Mouse (Mus musculus): ENCODE measurements around the gene Asic2. TPM values are rescaled to one million over a fixed set of nuclear protein-coding genes. Genes with fewer than 3 reads are reported as not detected.

Asic2 gene
- total RNA-seq, 2 experiments from 2014 or later, result not detected

DNA sequence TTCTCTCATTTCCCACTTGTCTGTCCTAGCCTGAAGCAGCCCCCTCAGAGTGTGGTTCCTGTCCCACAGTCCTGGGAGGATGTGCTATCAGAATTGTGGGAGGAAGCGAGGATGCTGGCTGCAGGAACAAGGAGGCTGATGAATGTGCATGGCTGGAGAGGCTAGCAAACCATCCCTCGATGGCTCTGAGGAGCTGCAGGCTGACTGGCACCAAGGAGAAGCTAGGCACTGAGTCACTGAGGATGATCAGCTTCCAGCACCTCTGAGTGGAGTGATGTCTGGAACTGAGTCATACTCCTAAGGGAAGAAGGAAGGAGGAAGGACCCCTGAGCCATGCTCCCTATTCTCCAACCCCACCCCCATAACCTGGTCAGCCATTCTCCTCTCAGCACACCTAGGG is 246.2 kb downstream of the Asic2 start:
- no peak for DNase-seq

DNA sequence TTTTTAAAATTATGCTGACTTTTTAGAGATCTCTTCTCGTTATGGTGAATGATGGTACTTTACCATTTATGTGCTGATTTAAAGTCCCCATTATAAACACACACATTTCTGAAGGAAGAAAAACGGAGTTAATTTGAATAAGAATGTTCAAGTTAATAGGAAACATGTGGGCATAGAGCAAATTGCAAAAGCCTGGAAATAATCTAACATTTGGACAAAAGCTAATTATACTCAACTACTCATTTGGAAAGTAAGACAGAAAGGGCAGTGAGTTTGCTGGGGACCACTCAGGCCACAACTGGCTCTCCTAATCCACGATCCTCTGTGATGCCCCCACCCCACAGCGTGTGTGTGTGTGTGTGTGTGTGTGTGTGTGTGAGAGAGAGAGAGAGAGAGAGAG is 253.5 kb downstream of the Asic2 start:
- no peak for DNase-seq

DNA sequence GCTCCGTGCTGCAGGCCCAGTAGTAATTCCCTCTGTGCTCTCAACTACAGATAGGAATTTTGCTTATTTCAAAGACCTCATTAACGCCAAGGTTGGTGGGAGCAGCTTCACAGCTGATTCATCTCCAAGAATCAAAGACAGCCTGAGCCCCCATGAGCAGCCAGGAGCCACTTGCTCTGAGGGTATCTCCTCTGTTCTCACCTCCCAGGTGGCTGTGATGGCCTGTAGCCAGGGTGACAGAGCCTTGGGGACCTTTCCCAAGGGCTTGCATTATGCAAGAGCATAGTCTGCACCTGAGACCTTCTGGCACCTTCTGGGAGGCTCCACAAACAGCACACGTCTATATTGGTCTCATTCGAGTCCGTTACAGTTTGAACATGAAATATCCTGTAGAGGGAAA is 261.3 kb downstream of the Asic2 start:
- DNase-seq, result no peak

DNA sequence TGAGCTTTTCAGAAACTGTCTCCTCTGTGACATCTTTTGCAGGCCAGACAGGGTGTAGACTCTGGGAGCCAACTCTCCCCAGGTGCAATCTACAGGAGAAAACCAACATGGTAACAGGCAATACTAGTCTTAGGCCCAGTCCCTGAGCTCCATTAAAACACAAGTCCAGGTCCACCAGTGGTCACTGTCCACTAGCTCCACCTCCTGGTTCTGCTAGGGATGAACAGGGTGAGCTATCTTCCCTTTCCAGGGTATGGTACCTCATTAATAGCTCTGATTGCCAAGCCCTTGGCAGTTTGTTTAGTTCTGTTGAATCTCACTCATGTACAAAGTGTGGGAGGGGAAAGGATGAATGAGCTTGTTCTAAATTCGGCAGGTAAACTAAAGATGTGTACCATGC is 270.2 kb downstream of the Asic2 start:
- no peak for DNase-seq

DNA sequence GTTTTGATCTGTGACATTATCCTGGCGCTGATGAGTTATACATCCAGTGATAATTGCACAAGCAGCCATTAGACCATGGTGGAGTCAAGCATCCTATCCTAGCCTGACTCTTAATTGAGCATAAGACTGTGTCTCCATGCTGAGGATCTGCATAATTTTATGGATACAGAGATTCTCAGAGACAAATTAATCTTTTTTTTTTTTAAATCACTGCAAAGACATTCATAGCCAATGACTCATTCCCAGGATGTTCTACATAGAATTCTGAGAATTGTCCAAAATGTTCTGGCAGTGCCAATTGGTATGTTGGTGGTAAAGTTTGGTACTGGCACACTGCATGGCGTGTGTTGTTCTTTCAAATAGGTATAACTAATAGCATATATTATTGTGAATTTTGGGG is 272.8 kb downstream of the Asic2 start:
- DNase-seq, result no peak

DNA sequence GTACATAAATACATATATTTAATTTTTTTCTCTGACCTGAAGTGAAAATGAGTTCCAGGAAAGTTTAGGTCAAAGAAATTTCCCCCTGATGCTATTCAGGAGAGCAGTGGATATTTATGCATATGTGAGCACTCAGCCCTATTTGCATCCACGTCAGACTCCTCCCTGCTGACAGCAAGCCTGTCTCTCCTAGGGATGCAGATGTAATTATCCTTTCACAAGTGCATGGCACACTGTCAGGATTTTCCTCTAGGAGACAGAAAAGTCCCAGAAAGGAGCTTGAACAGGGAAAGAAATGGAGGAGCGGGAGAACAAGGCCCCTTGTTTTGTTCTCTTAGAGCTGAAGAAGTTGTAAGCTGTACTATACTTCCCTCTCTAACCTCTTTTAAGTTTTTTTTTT is 287.7 kb downstream of the Asic2 start:
- DNase-seq, result no peak

DNA sequence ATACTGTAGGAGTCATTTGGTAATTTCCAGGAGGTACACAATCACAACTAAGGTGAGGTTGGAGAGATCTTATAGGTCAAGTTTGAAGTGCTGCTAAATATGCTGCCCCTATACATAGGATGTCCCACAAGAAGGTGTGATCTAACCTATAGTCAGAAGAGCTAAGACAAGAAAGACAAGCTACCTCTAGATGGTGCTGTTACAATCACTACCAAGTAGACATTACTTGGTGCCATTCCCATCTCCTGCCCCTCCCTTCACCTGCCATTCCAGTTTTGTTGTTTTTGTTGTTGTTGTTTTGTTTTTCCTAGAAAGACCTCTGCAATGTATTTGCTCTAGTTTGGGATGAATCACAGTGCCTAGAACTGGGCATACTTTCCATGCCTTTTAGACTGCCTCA is 296.5 kb downstream of the Asic2 start:
- DNase-seq, result no peak

DNA sequence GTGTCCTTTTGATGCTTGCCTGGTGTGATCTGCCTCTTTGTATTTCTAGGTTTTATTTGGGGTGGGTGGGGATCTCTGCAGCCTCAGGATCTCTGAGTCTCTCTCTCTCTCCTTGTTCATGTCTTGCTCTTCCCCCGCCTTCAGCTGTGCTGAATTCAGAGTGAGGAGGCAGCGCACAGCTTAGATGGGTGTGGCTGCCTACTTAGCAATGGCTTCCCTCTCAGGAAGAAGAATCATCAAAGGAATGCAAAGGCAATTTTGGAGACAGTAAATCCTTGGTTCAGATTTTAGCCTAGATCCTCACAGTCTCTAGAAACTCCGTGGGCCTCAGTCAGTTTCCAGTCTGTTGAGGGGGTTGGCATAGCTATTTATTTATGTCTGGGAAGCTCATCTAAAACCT is 297.8 kb downstream of the Asic2 start:
- no peak for DNase-seq

DNA sequence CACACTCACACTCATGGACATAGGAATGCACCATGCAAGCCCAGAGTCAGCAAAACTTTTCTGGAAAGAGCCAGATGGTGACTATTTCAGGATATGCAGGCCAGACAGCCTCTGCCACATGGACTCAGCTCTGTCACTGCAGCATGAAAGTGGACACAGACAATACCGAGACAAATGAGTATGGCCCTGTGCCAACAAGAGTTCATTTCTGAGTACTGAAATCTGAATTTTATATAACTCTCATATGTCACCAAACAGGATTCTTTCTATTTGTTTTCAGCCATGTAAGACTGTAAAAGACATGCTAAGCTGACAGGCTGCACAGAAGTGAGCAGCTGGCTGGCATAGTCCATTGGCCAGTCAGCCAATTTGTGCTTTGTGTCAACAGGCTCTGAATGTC is 309.4 kb downstream of the Asic2 start:
- DNase-seq, result no peak

DNA sequence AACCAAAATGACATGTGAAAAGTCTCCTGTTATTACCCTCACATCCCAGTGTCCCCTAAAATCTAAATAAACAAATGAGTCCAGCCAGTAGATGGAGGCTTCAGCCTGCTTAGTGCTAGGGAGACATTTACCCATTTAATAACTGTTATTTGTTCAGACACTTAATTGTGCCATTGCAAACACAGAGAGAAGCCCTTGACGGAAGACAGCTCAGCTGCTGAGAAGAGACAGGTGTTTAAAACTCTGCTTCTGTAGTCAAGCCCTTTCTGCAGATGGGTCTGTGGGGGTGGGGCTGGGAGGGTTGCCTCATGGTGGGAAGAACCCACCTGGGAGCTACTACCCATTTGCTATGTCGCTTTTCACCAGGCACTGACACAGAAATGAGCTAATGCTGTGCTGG is 311.1 kb downstream of the Asic2 start:
- no peak for DNase-seq

DNA sequence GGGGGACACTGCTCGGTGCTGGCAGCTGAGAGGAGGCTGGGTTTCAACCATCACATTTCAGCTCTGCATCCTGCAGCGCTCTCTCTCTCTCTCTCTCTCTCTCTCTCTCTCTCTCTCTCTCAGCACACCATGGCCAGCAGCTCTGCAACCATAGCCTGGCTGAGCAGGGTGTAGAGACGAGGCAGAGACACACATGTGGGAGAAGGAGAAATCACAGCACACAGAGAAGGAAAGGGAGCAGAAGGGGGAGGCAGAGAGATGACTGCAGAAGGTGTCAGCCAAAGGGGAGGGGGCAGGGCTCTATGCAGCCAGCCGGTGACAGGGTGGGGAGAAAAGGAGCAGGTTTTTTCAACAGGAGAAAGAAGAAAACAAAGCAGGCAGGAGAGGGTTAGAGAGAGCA is 320.4 kb downstream of the Asic2 start:
- no peak for DNase-seq

DNA sequence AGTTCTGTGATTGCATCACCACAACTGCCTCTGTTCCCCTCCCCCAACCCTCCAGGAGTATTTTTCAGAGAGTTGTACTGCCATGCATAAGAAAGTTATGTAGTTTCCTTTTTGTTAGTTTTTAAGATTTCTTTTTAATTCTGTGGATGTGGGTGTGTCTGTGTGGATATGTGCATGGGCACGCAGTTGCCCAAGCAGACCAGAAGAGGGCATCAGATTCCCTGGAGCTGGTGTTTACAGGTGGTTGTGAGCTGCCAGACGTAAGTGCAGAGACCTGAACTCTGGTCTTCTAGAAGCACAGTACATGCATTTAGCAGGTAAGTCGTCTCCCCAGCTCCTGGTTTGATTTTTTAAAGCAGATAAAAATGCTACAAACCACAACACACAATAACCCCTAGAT is 322.7 kb downstream of the Asic2 start:
- DNase-seq, result no peak

DNA sequence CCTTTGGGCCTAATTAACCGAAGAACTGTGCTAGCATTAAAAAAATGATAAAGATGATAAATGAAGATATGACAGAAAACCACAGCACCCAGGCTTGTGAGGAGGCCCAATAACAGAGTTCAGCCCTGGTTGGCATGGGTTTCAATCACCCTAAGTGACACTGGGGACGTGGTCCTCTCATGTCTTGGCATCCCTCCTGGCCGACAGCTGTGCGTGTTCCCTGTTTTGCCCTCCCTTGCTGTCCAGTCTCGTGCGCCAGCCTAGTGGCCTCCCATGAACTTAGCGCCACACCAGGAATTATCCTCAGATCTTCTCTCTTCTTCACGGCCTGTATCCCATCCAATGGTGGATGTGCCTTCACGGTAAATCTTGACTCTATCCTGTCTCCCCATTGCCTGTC is 331.9 kb downstream of the Asic2 start:
- no peak for DNase-seq

DNA sequence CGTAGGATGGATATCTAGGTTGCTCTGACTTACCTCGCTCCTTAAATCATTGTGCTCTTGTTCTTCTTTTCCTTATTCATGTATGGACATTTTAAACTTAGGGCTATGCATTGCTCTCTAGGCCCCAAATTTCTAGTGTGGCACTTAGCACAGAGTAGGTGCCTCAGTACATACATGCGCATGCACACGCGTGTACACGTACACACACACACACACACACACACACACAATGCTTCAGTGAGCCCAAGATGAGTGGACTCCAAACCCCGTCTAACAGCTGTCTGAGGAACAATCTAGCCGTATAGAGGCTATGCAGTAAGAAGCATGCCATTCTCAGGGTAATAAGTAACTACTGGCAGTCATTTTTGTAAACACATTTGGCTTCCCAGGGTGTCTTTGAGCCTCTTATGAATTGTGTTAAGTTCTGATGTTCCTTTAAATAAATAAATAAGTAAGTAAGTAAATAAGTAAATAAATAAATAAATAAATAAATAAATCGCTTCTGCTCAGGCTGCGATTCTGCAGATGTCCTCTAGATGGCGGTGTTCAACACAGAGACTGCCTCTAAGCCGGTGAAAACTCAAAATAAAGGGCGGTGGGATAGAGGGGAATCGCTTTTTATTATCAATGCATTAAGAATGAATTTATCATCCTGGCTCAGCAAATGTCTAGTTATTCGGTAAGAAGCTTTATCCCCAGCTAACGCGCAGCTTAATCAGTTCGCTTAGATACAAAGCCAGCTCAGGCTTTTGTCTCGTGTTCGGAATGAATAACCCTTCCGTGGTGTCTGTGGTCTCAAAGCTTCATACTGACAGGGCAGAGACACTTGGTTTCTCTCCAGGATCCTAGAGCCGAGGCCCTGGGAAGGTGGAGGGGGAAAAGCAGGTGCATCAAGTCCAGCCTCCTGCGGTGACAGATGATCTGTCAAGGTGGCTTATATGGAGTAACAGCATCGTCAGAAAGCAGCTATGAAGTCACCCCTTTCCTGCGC is 333.6 kb downstream of the Asic2 start:
- DNase-seq, result no peak

DNA sequence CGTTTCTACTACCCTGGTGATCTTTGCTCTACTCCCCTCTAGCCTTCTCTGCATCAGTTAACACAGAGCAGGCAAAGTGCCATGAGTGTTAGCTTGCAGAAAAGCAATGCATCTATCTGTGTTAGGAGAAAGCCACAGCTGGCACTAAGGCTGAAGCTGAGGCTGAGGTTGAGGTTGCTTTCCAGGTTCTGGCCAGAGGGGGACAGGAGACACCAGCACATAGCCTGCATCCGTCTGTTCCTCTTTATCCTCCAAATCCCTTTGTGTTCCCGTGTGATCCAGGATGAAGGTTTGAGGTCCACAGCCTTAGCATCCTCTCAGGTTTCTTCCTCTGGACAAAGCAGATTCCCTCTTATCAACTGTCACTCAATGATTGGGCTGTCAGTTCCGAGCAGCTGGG is 343.1 kb downstream of the Asic2 start:
- DNase-seq, result no peak

DNA sequence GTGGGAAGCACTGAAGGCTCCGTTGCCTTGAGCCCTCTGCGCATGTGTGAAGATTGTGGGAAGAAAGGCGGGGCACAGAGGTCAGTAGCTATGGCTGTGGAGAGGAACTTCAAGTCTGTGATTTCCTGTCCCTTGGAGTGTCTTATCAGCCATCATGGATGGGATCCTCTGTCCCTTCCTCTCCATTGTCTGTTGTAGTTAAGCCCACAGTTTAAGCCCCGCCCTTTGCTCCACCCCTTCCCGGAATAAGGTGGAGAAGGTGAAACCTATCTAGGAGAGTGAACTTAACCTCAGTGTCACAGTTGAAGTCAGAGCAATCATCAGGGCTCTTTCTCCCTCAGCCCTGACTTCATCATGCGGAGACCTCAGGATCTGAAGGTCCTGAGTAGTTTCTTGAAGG is 347.7 kb downstream of the Asic2 start:
- no peak for DNase-seq

DNA sequence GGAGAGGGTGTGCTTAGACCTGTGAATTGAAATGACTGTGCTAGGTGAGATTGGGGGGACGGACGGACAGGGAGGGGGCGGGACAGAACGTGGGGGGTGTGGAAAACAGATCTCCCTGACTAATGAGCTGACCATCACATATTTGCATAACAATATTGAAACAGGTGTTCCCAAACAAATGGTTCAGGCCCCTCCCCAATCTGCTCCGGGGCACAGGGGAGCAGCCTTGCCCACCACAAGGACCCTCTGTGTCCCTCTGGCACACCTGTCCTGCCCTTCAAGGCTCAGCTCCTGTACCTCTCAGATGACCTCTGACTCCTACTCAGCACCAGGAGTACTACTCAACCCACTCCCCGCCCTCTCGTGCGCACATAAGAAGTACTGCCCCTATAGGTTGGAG is 351.8 kb downstream of the Asic2 start:
- DNase-seq, result no peak

DNA sequence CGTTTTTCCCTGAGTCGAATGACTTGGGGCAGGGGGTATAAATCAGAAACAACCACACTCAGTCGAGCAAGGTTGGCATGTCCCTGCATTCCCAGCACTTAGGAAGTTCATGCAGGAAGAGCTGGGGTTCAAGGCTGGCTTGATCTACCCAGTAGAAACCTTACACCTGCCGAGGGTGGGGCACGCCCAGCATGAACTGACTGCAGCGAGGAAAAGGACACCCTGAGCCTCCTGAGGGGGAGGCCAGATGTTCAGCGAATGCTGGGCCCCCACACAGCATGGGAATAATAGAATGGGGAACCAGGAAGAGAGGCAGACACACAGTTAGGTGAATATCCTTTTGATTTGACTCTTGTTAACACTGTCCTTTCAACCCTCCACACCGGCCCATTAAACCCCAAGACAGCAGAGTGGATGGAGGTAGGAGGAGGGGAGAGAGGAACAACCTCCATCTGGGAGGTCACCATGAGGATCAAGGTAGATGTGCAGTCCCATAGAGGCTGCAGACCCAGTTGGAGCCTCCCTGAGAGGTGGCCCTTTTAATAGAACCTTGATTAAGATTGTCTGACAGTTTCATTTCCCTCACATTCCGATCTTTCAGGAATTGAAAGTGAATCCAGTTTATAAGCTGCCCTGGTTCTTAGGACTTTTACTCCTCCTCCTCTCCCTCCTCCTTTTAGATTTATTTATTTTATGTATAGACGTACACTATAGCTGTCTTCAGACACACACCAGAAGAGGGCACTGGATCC is 354.2 kb downstream of the Asic2 start:
- DNase-seq, result no peak

DNA sequence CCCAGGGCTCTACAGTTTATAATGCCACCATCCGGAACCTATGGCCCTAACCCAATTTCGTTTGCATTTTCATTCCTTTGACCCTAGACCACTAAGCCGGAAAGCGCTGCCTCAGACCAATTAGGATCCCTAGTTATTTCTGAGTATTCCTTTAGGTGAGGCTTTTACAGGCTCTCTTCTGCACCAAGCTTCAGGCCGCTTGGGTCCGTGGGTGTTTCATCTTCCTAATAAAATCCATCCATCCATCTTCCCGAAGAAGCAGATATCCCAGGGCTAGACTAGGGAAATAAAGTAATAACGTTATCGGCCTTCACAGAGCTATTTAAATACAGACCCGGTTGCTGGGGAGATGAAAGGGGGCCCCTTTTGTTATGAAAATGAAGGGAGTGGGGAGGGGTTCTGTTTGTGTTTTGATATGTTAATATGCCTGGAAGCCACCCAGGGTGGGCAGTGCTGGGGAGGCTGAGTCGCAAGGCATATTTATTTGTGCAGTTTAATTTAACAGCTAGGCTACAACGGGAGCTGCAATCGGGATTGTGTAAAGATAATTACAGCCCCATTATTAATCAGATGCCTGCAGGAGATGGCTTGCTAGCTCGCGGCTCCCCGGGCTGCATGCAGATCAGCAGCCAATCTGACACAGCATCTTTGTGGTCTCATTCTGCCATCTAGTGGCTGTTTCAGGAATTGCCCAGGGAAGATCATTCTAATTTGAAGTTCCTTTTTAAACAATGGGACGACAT is 355.3 kb downstream of the Asic2 start:
- DNase-seq, result peak; percentile 48

DNA sequence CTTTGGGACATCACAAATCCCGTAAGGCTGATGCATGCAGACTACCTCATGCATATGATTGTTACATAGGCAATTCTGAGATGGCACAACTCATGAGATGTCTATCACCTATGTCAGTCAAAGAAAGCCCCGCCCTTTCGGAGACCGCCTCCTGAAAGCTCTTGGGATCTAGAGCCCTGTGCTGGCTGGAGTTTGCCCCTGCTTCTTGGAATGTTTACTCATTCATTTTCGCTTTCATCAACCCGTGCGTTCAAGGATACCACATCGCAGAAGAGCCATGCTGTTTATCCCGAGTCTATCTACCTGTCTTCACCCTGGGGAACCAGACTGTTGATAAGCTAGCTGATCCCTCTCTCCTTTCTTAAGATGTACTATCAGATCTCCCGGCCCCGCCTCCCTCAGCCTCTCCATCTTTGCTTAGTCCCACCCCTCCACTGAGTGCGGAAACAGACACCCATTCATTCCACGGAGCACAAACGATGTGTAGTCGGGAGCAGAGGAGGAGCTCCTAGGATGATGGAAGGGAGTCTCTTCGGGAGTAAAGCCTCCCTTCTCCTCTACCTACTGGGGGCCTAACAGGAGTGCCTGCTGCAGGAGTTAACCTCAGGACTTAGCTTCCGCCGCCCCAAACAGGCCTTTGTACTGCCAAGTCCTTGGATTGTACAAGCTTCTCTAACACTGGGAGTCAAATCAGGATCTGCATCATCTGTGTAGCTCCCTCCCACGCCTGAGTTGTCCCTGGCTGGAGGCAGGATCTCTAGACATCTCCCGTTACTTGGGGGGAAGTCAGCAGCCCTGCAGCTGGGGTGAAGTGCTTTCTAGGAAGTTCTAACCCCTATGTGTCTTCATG is 356.1 kb downstream of the Asic2 start:
- DNase-seq, result no peak

DNA sequence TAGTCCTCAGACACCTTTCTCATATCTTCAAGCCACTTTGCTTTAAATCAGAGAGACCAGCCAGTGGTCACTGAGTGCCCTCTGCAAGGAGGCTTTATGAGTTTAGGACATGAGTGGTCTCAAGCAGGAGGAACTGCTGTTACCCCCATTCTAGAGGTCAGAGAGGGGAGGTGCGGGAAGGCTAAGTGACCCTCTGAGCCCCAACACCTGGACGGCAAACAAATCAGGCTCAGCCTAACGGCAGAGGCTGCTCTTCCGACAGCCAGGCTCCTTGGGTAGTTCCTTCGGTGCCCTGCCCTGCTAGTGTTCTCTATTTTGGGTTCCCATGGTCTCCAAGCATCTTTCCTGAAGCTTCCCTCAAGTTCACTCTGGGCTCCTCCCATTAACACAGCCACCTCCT is 357.8 kb downstream of the Asic2 start:
- no peak for DNase-seq

DNA sequence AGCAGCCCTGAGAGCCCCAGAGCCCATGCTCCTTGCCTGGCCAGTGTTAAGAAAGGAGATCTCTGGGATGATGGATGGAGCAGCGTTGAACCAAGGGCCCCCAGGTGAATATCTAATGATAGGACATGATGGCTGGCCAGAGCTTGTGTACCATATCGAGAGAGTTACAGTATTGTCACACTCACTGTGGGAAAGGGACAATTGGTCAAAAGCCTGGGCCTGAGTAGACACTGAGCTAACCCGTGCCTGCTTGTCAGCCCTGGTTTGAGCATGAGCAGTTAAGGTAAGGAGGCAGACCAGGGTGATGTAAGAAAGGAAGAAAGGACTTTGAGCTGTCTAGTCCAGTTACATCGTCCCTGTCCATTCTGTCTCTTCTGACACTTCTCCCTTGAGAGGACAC is 365.3 kb downstream of the Asic2 start:
- DNase-seq, result no peak

All from gastrocnemius, postnatal 25 days (tissue).